Mouse (Mus musculus) retina, postnatal 1 day (tissue): ENCODE measurements around the gene Prl3c1.
"Not testable (repeated sequence)": the region's sequence is repeated elsewhere in the genome, so short reads cannot be mapped to it uniquely, and the experiment has no call there.

Experiments used
- DNase-seq: peaks from one replicate; pipeline ENCODE4 v3.0.0-alpha.2; 2012

The Prl3c1 gene

GRCm38 (mm10) chr13:27196359-27196758 lies at the start of gene Prl3c1:
Gene Prl3c1, plus strand, starts transcription at chr13:27196659.
- no peak for DNase-seq

DNA sequence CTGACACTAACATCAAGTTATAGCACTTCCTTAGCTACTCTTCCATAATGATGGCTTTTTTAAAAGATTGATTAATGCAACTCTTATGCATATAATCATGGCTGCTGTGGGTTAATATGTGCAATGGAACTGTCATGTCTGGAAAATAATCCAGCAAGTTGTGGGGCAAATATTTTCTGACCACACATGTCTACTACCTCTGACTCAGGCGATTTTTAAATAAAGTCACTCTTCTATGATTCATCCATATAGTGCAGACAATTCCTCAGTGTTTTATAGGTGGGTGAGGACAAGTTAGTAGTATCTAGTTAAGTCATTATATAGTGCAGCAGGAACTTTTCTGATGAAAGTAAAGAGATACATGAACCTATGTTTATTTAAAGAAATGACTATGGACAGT lies 48.2 kb upstream of the Prl3c1 start:
- DNase-seq, result no peak

- DNase-seq, result not testable (repeated sequence)
Observed at GRCm38 (mm10) chr13:27156490-27156889, 40.0 kb upstream of the Prl3c1 start, which contains the start of gene Prl3d3. Gene Prl3d3, plus strand, starts transcription at chr13:27156790.

DNA sequence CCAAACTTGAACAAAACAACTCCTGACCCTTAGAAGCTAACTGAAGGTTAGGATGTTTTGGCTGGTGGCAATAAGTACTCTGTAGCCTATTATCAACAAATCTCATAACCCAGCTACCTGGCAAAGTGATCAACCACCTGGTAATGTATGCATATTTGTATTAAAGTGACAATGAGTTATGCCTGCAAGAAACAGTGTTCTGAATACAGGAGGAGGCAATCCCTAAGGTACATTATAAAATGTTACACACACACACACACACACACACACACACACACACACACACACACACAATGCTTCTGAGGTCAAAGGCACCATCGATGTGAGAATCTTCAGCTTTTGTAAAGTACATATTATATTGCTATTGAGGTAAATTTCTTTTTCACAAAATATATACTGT lies 45.1 kb downstream of the Prl3c1 start, which contains the start of gene Prl3b1:
Gene Prl3b1, plus strand, starts transcription at position 301 of the 400 bp plus-strand sequence.
- no peak for DNase-seq
